Mouse (Mus musculus) heart, adult 18-20 months (tissue): ENCODE data around the gene Hoxb3. TPM values are rescaled to one million over a fixed set of nuclear protein-coding genes. Genes with fewer than 3 reads are reported as not detected.

Experiments used
- DNase-seq, 2 experiments: peaks; one replicate each; pipeline ENCODE4 v3.0.0; 2021 to 2022; ENCODE audit warnings: mixed read lengths in 1 of 2
- total RNA-seq, 2 experiments: library from RNA; stranded (reverse); gene quantifications; 2 replicates each; pipeline ENCODE4 v1.2.3; 2021

Hoxb3 gene
- total RNA-seq, 2 experiments from 2014 or later, result 0.12 to 0.57 TPM

- peak in 1 of 2 experiments; percentile 57 for DNase-seq
Observed at GRCm38 (mm10) chr11:96352691-96353521, 29.8 kb downstream of the Hoxb3 start.

DNA sequence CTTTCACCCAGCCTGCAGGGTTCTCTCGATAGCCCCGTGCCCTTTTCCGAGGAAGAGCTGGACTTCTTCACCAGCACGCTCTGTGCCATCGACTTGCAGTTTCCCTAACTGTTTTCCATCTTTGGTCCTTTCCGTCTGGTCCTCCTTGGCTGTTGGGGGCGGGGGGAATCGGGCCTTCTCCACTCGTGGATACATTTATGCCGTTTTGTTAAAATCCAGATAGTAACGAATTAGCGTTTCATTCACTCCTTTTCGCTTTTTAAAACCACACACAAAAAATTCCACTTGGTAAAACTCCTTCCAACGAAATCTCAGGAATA is 30.4 kb downstream of the Hoxb3 start:
- no peak for DNase-seq

DNA sequence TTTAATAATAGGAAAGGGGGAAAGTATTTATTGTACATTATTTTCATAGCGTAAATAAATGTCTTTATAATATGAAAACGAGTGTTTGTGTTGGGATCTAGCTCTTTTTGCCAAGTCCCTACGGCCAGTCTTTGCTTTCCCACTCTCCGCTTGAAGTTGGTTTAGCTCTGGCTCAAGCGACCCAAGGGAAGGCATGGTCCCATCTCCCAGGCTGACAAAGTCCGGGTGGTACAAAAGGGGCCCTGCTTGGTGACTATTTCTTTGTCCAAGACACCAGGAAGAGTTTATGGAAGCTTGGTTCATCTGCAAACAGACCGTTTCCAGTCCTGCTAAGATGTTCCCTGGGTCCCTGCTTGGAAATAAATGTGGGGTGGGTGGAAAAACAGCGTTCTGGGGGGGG is 30.8 kb downstream of the Hoxb3 start:
- no peak for DNase-seq

DNA sequence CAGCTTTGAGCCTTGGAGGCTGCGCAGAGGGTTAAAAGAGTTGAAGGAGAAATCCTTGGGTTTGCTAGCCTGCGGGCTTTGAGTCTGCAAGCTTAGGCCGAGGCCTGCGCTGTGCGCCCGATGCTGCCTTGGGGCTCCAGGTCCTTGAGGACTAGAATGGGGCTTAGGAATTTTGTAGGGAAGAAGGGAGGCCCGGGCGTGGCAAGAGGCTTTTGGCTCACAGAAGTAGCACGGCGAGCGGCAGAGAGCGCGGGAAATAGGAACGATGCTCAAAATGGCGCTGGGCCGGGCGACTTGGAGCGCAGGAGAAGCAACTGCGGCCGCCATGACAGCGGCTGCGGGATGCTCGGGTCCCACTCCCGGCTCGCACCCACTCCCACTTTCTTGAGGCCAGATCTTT is 31.2 kb downstream of the Hoxb3 start:
- DNase-seq, result peak in 1 of 2 experiments; percentile 43

DNA sequence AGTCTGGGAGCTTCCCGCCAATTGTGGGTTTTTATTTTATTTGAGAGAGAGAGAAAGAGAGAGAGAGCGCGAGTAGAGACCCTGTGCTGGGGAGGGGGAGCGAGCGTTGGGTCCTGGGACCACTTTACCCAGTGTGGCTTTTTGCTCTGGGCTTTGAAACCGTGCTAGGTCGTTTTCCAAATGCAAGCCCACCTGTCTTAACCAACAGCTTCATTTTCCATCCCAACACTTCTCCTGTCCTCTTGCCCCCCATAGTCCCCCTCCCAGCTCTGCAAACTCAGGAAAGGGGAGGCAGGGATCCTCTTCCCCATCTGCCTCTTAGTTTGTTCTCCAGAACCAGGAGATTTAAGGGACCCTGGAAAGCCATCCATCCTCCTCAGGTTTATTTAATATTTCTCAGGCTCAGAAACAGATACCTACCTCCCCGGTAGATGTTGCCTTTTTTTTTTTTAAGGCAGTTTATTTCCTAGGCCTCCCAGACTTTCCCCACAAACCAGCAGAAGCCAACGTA is 31.7 kb downstream of the Hoxb3 start:
- DNase-seq, result no peak

GRCm38 (mm10) chr11:96363807-96364206 is 40.7 kb downstream of the Hoxb3 start:
- no peak for DNase-seq

DNA sequence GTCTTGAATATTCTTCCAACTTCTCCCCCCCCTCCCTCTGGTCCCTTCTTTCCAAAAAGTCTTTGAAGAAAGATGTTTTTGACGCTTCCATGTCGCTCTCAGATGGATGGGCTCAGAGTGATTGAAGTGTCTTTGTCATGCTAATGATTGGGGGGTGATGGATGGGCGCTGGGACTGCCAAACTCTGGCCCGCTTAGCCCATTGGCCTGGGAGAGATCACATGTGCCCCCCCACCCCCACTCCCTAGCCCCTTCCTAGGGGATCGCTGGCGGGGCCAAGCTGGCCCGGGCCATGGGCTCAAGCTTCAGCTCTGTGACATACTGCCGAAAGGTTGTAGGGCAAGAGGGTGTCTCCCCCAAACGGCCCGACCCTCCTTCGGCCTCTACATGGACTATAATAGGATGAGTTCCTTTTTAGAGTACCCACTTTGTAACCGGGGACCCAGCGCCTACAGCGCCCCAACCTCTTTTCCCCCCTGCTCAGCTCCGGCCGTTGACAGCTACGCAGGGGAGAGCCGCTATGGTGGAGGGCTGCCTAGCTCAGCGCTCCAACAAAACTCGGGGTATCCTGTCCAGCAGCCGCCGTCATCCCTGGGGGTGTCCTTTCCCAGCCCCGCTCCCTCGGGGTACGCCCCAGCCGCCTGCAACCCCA is 42.4 kb downstream of the Hoxb3 start, which contains the start of gene Hoxb1:
TSS of gene Hoxb1 (plus strand) at position 312 of the 651 bp plus-strand sequence.
- no peak for DNase-seq

DNA sequence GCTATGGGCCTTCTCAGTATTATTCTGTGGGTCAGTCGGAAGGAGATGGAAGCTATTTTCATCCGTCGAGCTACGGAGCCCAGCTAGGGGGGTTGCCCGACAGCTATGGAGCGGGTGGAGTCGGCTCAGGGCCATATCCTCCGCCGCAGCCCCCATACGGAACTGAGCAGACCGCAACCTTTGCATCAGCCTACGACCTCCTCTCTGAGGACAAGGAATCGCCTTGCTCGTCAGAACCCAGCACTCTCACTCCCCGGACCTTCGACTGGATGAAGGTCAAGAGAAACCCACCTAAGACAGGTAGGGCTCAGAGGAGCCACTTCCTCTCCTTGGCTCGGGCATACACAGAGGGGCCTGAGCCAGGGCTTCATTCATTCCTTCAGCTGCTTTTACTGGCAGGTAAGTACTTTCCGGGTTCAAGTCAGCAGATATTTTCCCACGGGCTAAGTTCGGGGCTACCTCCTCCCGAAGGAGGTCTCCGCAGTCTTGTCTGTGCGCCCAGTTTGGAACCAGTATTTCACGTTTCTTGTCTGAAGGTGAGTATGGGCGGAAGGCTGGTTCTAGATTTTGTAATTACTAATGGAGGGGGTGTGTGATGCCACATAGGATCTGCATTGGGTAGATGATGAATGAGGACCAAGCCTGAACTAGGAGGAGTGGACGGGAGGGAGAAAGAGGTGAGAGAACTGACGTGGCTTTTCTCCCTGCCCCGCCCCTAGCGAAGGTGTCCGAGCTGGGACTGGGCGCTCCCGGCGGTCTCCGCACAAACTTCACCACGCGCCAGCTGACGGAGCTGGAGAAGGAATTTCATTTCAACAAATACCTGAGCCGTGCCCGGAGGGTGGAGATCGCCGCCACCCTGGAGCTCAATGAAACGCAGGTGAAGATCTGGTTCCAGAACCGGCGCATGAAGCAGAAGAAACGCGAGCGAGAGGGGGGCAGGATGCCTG is 43.2 kb downstream of the Hoxb3 start:
- no peak for DNase-seq

DNA sequence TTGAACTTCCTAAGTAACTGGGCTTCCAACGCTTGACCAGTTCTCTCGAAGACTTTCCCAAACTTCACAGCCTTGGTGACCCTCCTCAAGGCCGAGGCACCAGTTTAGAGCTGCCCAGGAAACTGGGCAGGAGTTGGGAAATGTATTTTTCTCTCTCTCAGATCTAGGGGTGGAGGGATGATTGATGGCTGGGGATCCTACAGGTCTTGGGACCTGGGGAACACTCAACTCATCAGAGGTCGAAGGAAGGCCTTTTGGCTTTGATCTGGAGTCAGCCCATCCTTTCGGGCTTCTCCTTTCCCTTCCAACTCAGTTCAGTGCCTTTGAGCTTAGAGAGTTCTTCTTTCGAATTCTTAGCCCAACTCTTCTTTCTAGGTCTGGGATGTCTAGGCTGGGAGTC is 44.0 kb downstream of the Hoxb3 start:
- no peak for DNase-seq

DNA sequence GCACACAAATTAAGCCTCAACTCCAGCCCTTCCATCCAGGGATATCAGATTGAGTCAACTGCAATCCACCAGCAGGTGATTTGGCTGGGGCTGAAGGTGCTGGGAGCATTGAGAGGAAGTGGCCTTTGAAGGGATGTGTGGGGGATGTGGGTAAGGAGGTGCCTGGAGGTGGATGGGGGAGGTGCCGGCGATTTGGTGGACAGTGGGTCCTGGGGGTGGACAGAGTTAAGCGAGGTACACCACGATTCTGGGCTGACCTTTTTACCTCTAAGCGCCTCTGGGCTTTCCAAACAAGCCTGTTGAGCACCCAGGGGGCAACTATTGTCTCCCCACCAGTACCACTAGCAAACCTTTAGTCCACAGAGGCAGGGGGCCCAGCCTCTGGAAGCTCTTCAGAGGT is 45.6 kb downstream of the Hoxb3 start:
- no peak for DNase-seq

DNA sequence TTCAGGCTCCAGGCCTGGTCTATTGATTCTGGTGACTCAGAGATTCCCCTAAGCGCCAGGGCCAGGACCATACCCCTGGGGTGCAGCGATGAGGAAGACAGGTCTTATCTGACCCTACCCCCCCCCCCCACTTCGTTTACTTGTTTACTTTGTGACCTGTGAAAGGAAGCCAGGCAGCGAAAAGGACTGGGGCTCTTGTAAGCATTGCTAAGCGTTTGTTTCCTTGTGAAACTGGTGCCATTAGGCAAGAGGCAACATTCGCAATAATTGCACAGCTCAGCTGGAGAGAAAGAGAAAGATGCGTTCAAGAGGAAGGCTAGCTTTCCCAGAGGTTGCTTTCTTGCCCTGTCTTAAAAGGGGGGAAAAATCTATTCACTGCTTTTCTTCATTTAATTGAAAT is 46.0 kb downstream of the Hoxb3 start:
- no peak for DNase-seq

DNA sequence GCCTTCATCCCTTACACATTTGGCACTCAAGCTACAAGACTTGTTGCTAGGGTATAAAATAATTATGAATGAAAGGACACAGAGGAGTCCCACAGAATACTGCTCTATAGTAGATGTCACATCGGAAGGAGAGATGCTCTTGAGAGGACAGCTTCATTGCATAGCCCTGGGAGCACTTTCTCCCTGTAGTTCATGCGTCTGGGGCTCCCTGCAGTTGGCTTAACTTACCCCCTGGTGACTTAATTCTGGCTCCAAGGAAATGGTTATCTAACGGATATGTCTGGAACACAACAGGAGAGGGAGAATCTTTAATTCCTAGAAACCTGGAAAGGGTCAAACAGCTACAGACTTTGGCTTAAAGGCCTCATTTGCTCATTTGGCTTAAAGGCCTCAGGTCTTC is 48.6 kb downstream of the Hoxb3 start:
- no peak for DNase-seq

GRCm38 (mm10) chr11:96372519-96372918 is 49.4 kb downstream of the Hoxb3 start:
- no peak for DNase-seq

GRCm38 (mm10) chr11:96374810-96375209 is 51.7 kb downstream of the Hoxb3 start:
- DNase-seq, result no peak

DNA sequence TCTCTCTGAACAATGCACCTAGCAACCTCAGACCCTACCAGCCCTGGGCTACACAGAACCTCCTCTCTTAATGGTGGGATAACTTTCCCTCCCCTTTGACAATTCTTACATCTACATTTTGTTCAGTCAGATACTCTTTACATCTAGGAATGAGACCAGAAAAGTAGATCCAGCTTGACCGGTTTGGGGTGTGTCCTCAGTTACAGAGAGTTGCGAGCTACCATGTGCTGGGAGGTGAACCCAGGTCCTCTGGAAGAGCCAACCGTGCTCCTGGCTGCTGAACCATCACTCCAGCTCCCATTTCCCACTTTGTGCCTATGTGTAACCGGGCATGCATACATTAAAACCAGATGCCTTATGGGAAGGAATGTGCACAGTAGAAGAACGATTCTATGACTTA is 60.3 kb downstream of the Hoxb3 start:
- DNase-seq, result no peak

DNA sequence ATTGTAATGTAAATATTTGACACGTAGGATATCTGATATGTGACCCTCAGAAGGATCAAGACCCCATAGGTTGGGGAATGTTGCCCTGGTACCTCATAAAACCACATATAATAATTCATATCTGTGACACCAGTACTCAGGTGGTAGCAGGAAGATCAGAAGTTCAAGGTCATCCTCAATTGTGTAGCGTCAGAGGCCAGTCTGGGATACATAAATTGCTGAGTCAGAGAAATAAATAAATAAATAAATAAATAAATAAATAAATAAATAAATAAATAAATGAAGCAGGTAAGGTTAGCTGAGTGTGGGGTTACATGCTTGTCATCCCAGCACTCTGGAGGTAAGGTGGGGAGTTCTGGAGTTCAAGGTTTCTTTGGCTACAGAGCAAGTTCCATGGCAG is 64.5 kb downstream of the Hoxb3 start:
- DNase-seq, result no peak

- DNase-seq, result no peak
Observed at GRCm38 (mm10) chr11:96396772-96397626, 73.9 kb downstream of the Hoxb3 start.
